Mouse (Mus musculus) spleen, adult 2 months (tissue): ENCODE measurements around the gene Gle1. TPM values are rescaled to one million over a fixed set of nuclear protein-coding genes. Genes with fewer than 3 reads are reported as not detected.

Experiments used
- DNase-seq, 2 experiments: peaks; one replicate each; pipeline versions ENCODE4 v3.0.0 to v3.0.0-alpha.2; 2012 to 2021; ENCODE audit warnings: low spot score in 2 of 2, low read depth in 1 of 2
- H3K27ac ChIP-seq: fragments of 200-500 bp; 2 replicates; pipeline ENCODE4 v1.5.1; 2012; ENCODE audit warnings: low read length, inconsistent platforms; ENCODE audit not compliant: insufficient read depth
- H3K27me3 ChIP-seq: fragments of 200-500 bp; 2 replicates; pipeline ENCODE4 v1.6.1; 2012; ENCODE audit warnings: mild to moderate bottlenecking, moderate library complexity, low read length, inconsistent platforms; ENCODE audit not compliant: control insufficient read depth, insufficient read depth
- H3K36me3 ChIP-seq: fragments of 200-500 bp; 2 replicates; pipeline ENCODE4 v1.6.1; 2012; ENCODE audit warnings: mild to moderate bottlenecking, low read length, inconsistent platforms; ENCODE audit not compliant: control insufficient read depth, insufficient read depth
- H3K4me1 ChIP-seq: fragments of 200-500 bp; 2 replicates; pipeline ENCODE4 v1.6.1; 2011; ENCODE audit warnings: inconsistent platforms; ENCODE audit not compliant: control insufficient read depth, insufficient read depth, insufficient read length
- H3K4me3 ChIP-seq: fragments of 200-500 bp; 2 replicates; pipeline ENCODE4 v1.5.1; 2011; ENCODE audit warnings: mild to moderate bottlenecking, inconsistent platforms; ENCODE audit not compliant: insufficient read depth, insufficient read length; ENCODE audit errors: extremely low read depth
- CTCF ChIP-seq: fragments of 200-500 bp; IDR thresholded peaks from 2 replicates; pipeline ENCODE4 v1.5.1; 2011; ENCODE audit warnings: mild to moderate bottlenecking, inconsistent platforms; ENCODE audit not compliant: insufficient read depth, insufficient read length, insufficient replicate concordance; ENCODE audit errors: extremely low read depth
- POLR2A ChIP-seq: fragments of 200-500 bp; IDR thresholded peaks from 2 replicates; pipeline ENCODE4 v1.6.1; 2011; ENCODE audit warnings: low read depth, low read length, inconsistent platforms
- WGBS: fragments of 180-500 bp; shearing (Covaris S2); methylation state at CpG from one replicate; pipeline ENCODE4 v1.1.7; 2018; 5-methylcytosine and 5-hydroxymethylcytosine counted together
- polyA plus RNA-seq: library from polyadenylated mRNA; depleted of rRNA; stranded (reverse); fragments of >200 nt; gene quantifications from 2 replicates; pipeline ENCODE4 v1.2.3, GENCODE M21; 2012; rRNA removed

The Gle1 gene
- polyA plus RNA-seq, 1 experiment = 14.5 TPM

- 84% methylated on average over 9 of the region's 9 CpGs for WGBS
Observed at GRCm38 (mm10) chr2:29971838-29972635, 36.8 kb downstream of the Gle1 start.

GRCm38 (mm10) chr2:29973525-29973924, 38.3 kb downstream of the Gle1 start:
- no peaks in the 10 kb centered on the region for H3K27me3 ChIP-seq
- WGBS = 47% methylated on average over 2 of the region's 2 CpGs
- H3K27ac ChIP-seq = no peak overlapping the region
- H3K4me3 ChIP-seq = no peak overlapping the region
- H3K36me3 ChIP-seq = peaks cover 6% of the 10 kb centered on the region
- TF ChIP-seq CTCF (no peak), POLR2A (no peak)
- no peak for DNase-seq
- no peaks in the 10 kb centered on the region; the same call in 1 of the 2 replicates for H3K4me1 ChIP-seq

More at GRCm38 (mm10) chr2:29971838-29972635, 36.8 kb downstream of the Gle1 start:
- no peaks in the 10 kb centered on the region for H3K27me3 ChIP-seq
- TF ChIP-seq CTCF = no peak
- DNase-seq = no peak
- H3K27ac ChIP-seq = 0 out of 2 replicates have a peak overlapping the region, but pooled peaks have one; percentile 8
- H3K4me1 ChIP-seq = no peaks in the 10 kb centered on the region; the same call in 1 of the 2 replicates
- H3K36me3 ChIP-seq = peaks cover 4% of the 10 kb centered on the region
- H3K4me3 ChIP-seq = no peak overlapping the region

- Histone ChIP-seq H3K27ac (no peak overlapping the region), H3K27me3 (no peaks in the 10 kb centered on the region), H3K36me3 (peaks cover 17% of the 10 kb centered on the region), H3K4me1 (no peaks in the 10 kb centered on the region; the same call in 1 of the 2 replicates), H3K4me3 (no peak overlapping the region)
- DNase-seq = peak; percentile 32 to 39
- TF ChIP-seq POLR2A = no peak
- no peak for TF ChIP-seq CTCF
Observed at GRCm38 (mm10) chr2:29977307-29977706, 42.1 kb downstream of the Gle1 start.

- H3K27ac ChIP-seq = no peak overlapping the region
- TF ChIP-seq POLR2A = no peak
- 86% methylated on average over 1 of the region's 1 CpGs for WGBS
- peaks cover 31% of the 10 kb centered on the region for H3K36me3 ChIP-seq
- no peak overlapping the region for H3K4me3 ChIP-seq
- no peak for DNase-seq
- H3K4me1 ChIP-seq = no peaks in the 10 kb centered on the region
- no peaks in the 10 kb centered on the region for H3K27me3 ChIP-seq
Observed at GRCm38 (mm10) chr2:29980661-29981060, 45.4 kb downstream of the Gle1 start.

GRCm38 (mm10) chr2:29991962-29992361, 56.7 kb downstream of the Gle1 start:
- 61% methylated on average over 2 of the region's 2 CpGs for WGBS
- peaks cover 64% of the 10 kb centered on the region for H3K36me3 ChIP-seq
- DNase-seq = no peak
- H3K27ac ChIP-seq = no peak overlapping the region
- no peak overlapping the region for H3K4me3 ChIP-seq
- TF ChIP-seq CTCF = no peak
- no peak for TF ChIP-seq POLR2A
- no peaks in the 10 kb centered on the region for H3K4me1 ChIP-seq
- H3K27me3 ChIP-seq = no peaks in the 10 kb centered on the region

- peaks cover 59% of the 10 kb centered on the region for H3K36me3 ChIP-seq
- WGBS = 77% methylated on average over 1 of the region's 1 CpGs
- H3K27ac ChIP-seq = no peak overlapping the region
- no peak for DNase-seq
- H3K4me1 ChIP-seq = no peaks in the 10 kb centered on the region
- no peak for TF ChIP-seq POLR2A
- TF ChIP-seq CTCF = no peak
- H3K4me3 ChIP-seq = no peak overlapping the region
- no peaks in the 10 kb centered on the region for H3K27me3 ChIP-seq
Observed at GRCm38 (mm10) chr2:30009101-30009500, 73.9 kb downstream of the Gle1 start.

Other genes with a start within 250 kb of the Gle1 start
- gene Gm13420, start 183.7 kb upstream of the Gle1 start, polyA plus RNA-seq = 0.26 and 0.81 TPM in 2 replicates
- gene Gm13547, start 176.1 kb upstream of the Gle1 start, polyA plus RNA-seq = not detected in 2 replicates
- gene Coq4, start 147.9 kb upstream of the Gle1 start, polyA plus RNA-seq = 31.9 and 32.6 TPM in 2 replicates
- gene Trub2, start 146.9 kb upstream of the Gle1 start, polyA plus RNA-seq = 25.5 and 29.3 TPM in 2 replicates
- 13.7 and 14.2 TPM in 2 replicates for gene Slc27a4, start 132.8 kb upstream of the Gle1 start, polyA plus RNA-seq
- gene Urm1, start 115.4 kb upstream of the Gle1 start, polyA plus RNA-seq = 31.9 and 37.4 TPM in 2 replicates
- 8.4 and 11.7 TPM in 2 replicates for gene Cercam, start 66.3 kb upstream of the Gle1 start, polyA plus RNA-seq
- gene Odf2, start 46.2 kb upstream of the Gle1 start, polyA plus RNA-seq = 26.3 and 28.2 TPM in 2 replicates
- 98.5 and 101 TPM in 2 replicates for gene Sptan1, start 30.1 kb downstream of the Gle1 start, polyA plus RNA-seq
- 7.6 and 12.3 TPM in 2 replicates for gene Wdr34, start 113.5 kb downstream of the Gle1 start, polyA plus RNA-seq
- gene Set, start 122.0 kb downstream of the Gle1 start, polyA plus RNA-seq = 42.2 and 55.0 TPM in 2 replicates
- 4.6 and 4.9 TPM in 2 replicates for gene Pkn3, start 142.3 kb downstream of the Gle1 start, polyA plus RNA-seq
- gene Zdhhc12, start 158.2 kb downstream of the Gle1 start, polyA plus RNA-seq = 56.2 and 92.3 TPM in 2 replicates
- gene Zer1, start 189.2 kb downstream of the Gle1 start, polyA plus RNA-seq = 59.0 and 78.3 TPM in 2 replicates
- gene Tbc1d13, start 198.3 kb downstream of the Gle1 start, polyA plus RNA-seq = 48.5 and 50.9 TPM in 2 replicates
- gene Endog, start 236.1 kb downstream of the Gle1 start, polyA plus RNA-seq = 19.4 and 33.0 TPM in 2 replicates
- 19.1 and 23.3 TPM in 2 replicates for gene Spout1, start 243.0 kb downstream of the Gle1 start, polyA plus RNA-seq